Mouse (Mus musculus) Patski (cell line): ENCODE measurements at regions not wholly inside any gene's neighbourhood (a gene's known extent, or its start where the extent isn't known, plus 50 kb on each side); places are given as distances from the start of the nearest gene placed in this dataset.

Experiments used
- ATAC-seq: fragments of 100-300 bp; one replicate; pipeline ENCODE4 v1.8.0; 2021
- CTCF ChIA-PET: fragments of 350-600 bp; sonication (Branson Sonifier 250); formaldehyde crosslinking; loops from one replicate; lab custom pipeline; 2022; ENCODE audit warnings: inconsistent platforms; lab: Charles Lee
- POLR2A ChIA-PET: fragments of 350-600 bp; sonication (Branson Sonifier 250); formaldehyde crosslinking; loops from one replicate; lab custom pipeline; 2022; ENCODE audit warnings: antibody characterized with exemption, inconsistent platforms; lab: Charles Lee
- DNase-seq: peaks from one replicate; pipeline ENCODE4 v3.0.0-alpha.2; 2011; ENCODE audit warnings: low read depth, low spot score
- H3K27me3 ChIP-seq: fragments of 371-371 bp; one replicate; pipeline ENCODE4 v1.5.1; 2021
- CTCF ChIP-seq: fragments of 100-300 bp; IDR thresholded peaks from one replicate; pipeline ENCODE4 v1.5.1; 2021
- in situ Hi-C: fragments of 300-500 bp; cut with MboI; formaldehyde crosslinking; loops from 3 replicates; pipeline ENCODE4 v1.11.1; 2018; ENCODE audit warnings: low pct_unique_long_range_greater_than_20kb, mixed read lengths

DNA sequence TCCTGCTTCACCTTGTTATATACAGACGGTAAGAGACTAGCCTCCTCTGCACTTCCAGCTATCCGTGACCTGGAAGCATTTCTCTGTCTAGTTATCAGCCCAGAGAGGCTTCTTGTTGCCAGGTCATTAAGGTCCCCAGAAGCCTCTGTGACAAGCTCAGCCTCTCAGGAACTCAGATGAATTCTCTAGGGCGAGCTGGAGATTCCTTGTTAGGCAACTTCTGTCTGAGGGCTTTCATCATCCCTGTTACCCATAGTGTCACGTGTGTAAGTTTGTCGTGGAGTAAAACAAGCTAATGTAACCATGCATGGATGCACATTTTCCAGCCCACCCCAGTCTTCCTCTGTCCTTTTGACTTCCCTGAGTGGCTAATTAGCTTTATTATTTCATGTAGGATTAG lies 126.3 kb upstream of the Ednra start:
- in situ Hi-C loops: no loop called here
- H3K27me3 ChIP-seq: peaks cover 13% of the 10 kb centered on the region
- POLR2A ChIA-PET: interaction anchor here (0.6 kb wide), 1 partner anchor 1897 kb away, joined by 4 read pairs; no protein-coding TSS in a partner anchor
- no peak for TF ChIP-seq CTCF
- no peak for DNase-seq
- CTCF ChIA-PET: interaction anchor here (1.3 kb wide), 1 partner anchor 9 kb away, joined by 3 read pairs; no protein-coding TSS in a partner anchor
- ATAC-seq: no peak

GRCm38 (mm10) chr8:77870264-77870663 lies 146.0 kb upstream of the Ednra start:
- ATAC-seq (no peak), DNase-seq (no peak)
- peaks cover 10% of the 10 kb centered on the region for H3K27me3 ChIP-seq
- TF ChIP-seq CTCF: no peak
- ChIA-PET CTCF (no interaction called here), POLR2A (no interaction called here)
- in situ Hi-C loops: no loop called here

DNA sequence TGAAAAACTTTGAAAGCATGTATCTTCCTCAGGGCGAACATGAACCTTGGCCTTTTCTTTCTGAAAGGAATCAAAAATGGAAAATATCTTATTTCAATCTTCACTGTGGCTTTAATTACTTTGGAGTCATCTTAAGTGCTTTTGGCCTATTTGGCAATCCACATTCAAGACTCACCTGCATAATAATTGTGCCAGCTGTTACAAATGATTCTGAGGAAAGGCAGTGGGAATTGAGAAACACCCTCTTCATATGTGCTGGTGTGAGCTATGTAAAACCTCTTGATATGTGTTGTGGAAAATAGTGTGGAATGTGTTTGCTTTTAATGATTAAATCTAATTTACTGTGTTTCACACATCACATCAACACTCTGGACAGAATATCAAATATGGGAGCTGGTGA lies 148.5 kb upstream of the Ednra start:
- no peak for DNase-seq
- peaks cover 15% of the 10 kb centered on the region for H3K27me3 ChIP-seq
- TF ChIP-seq CTCF: no peak
- POLR2A ChIA-PET: no interaction called here
- no peak for ATAC-seq
- CTCF ChIA-PET: interaction anchor here (0.9 to 1.4 kb wide), 3 partner anchors 12 to 55 kb away, joined by 3 read pairs; no protein-coding TSS in a partner anchor
- in situ Hi-C loops: no loop called here

GRCm38 (mm10) chr8:77919776-77920175 lies 195.5 kb upstream of the Ednra start:
- in situ Hi-C loops: no loop called here

GRCm38 (mm10) chr8:77921868-77922267 lies 197.6 kb upstream of the Ednra start:
- peak; percentile 65 for ATAC-seq
- in situ Hi-C loops: no loop called here
- H3K27me3 ChIP-seq: no peaks in the 10 kb centered on the region
- DNase-seq: peak; percentile 9
- ChIA-PET POLR2A (interaction anchor here (0.5 kb wide), 1 partner anchor 30 kb away, joined by 3 read pairs; no protein-coding TSS in a partner anchor), CTCF (interaction anchor here (0.9 to 1.2 kb wide), 2 partner anchors 76 to 82 kb away, joined by 3 to 4 read pairs; no protein-coding TSS in a partner anchor)
- TF ChIP-seq CTCF: no peak

More at GRCm38 (mm10) chr8:77919776-77920175, 195.5 kb upstream of the Ednra start:
- no peak for TF ChIP-seq CTCF
- ChIA-PET CTCF (no interaction called here), POLR2A (no interaction called here)
- ATAC-seq: no peak
- DNase-seq: no peak
- no peaks in the 10 kb centered on the region for H3K27me3 ChIP-seq

- in situ Hi-C loops: no loop called here
- DNase-seq (no peak), ATAC-seq (no peak)
- CTCF ChIA-PET: interaction anchor here (0.8 to 1.0 kb wide), 2 partner anchors 9 to 23 kb away, joined by 3 read pairs; no protein-coding TSS in a partner anchor
- H3K27me3 ChIP-seq: peaks cover 9% of the 10 kb centered on the region
- TF ChIP-seq CTCF: no peak
- POLR2A ChIA-PET: no interaction called here
These were observed 223.4 kb upstream of the Ednra start for GRCm38 (mm10) chr8:77947702-77948101.

DNA sequence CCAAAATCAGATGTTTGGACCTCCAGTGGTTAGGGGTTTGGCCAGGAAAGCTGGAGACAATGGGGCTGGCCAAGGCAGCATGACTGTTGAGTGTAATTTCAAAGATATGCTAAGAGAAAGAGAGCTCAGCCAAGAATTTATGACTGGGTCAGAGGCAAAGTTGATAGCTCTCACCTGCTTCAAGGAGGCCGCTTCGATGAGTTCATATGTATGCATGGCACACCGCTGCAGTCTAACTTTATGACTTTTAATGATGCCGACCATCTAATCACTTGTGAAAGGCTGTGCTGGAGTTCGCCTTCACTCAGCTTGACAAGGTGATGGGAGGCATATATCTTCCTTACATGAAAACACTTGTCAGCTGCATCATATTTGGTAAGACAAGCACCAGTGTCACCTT lies 225.4 kb upstream of the Ednra start:
- in situ Hi-C loops: no loop called here
- ChIA-PET CTCF (interaction anchor here (0.7 to 1.1 kb wide), 2 partner anchors 18 to 54 kb away, joined by 3 read pairs; no protein-coding TSS in a partner anchor), POLR2A (no interaction called here)
- ATAC-seq: no peak
- peaks cover 9% of the 10 kb centered on the region for H3K27me3 ChIP-seq
- no peak for DNase-seq
- TF ChIP-seq CTCF: no peak

- POLR2A ChIA-PET: no interaction called here
- H3K27me3 ChIP-seq: peaks cover 10% of the 10 kb centered on the region
- no peak for ATAC-seq
- in situ Hi-C loops: no loop called here
- DNase-seq: no peak
- no peak for TF ChIP-seq CTCF
- CTCF ChIA-PET: interaction anchor here (0.7 to 0.8 kb wide), 2 partner anchors 20 to 45 kb away, joined by 3 read pairs; no protein-coding TSS in a partner anchor
These were observed 234.6 kb upstream of the Ednra start for GRCm38 (mm10) chr8:77958814-77959372.

GRCm38 (mm10) chr8:77963102-77963698 lies 238.9 kb upstream of the Ednra start:
- ChIA-PET CTCF (interaction anchor here (0.8 to 1.0 kb wide), 2 partner anchors 12 to 40 kb away, joined by 3 read pairs; no protein-coding TSS in a partner anchor), POLR2A (interaction anchor here (0.5 kb wide), 1 partner anchor 380 kb away, joined by 3 read pairs; no protein-coding TSS in a partner anchor)
- DNase-seq (peak; percentile 24), ATAC-seq (peak; percentile 21)
- TF ChIP-seq CTCF: no peak
- peaks cover 13% of the 10 kb centered on the region for H3K27me3 ChIP-seq
- in situ Hi-C loops: no loop called here

DNA sequence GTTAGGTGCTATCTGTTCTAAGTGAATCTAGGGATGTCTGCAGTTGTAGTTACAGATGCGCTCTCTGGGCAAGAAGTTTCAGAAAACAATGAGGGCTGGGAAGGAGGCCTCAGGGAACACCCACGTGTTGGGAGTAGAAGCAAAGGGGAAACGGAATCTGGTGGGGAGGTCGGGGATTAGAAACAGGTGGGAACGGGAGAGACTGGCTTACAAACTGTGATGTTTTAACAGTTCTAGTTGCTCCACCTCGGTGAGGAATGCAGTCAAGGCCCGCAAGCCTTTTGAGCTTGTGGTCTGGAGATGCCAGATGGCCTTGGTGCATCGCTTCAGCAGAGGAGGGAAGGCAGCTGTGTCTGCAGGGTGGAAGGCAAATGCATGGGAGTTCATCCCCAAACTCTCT lies 242.7 kb upstream of the Ttc29 start:
- DNase-seq (no peak), ATAC-seq (no peak)
- CTCF ChIA-PET: interaction anchor here (1.7 kb wide), 1 partner anchor 23 kb away, joined by 3 read pairs; no protein-coding TSS in a partner anchor
- TF ChIP-seq CTCF: no peak
- POLR2A ChIA-PET: no interaction called here
- in situ Hi-C loops: no loop called here
- peaks cover 10% of the 10 kb centered on the region for H3K27me3 ChIP-seq

- no peak for ATAC-seq
- POLR2A ChIA-PET: no interaction called here
- H3K27me3 ChIP-seq: peaks cover 3% of the 10 kb centered on the region
- CTCF ChIA-PET: no interaction called here
- no peak for TF ChIP-seq CTCF
- no peak for DNase-seq
- in situ Hi-C loops: no loop called here
These were observed 239.4 kb upstream of the Ttc29 start for GRCm38 (mm10) chr8:77973714-77974113.
